Mouse (Mus musculus) heart, embryonic 15.5 days (tissue): Measurements from ENCODE around the gene Grm8. TPM values are rescaled to one million over a fixed set of nuclear protein-coding genes. Genes with fewer than 3 reads are reported as not detected.

Experiments used
- ATAC-seq: fragments of 200-750 bp; cut with Nextera tagmentation; replicated peaks from 2 replicates; pipeline ENCODE4 v1.8.0; 2017; ENCODE audit warnings: low read depth, moderate TSS enrichment; ENCODE audit not compliant: insufficient number of reproducible peaks, insufficient read depth, low FRiP score
- H3K27ac ChIP-seq: fragments of 300-500 bp; sonication (generic); 2 replicates; pipeline ENCODE4 v1.5.1; 2015; ENCODE audit warnings: mild to moderate bottlenecking, inconsistent platforms
- H3K27me3 ChIP-seq: fragments of 300-500 bp; sonication (generic); 2 replicates; pipeline ENCODE4 v1.6.1; 2015; ENCODE audit warnings: inconsistent platforms
- H3K36me3 ChIP-seq: fragments of 300-500 bp; sonication (generic); 2 replicates; pipeline ENCODE4 v1.6.1; 2015; ENCODE audit warnings: mild to moderate bottlenecking, inconsistent platforms
- H3K4me1 ChIP-seq: fragments of 300-500 bp; sonication (generic); replicated peaks from 2 replicates; pipeline ENCODE4 v1.6.1; 2015; ENCODE audit warnings: inconsistent platforms
- H3K4me2 ChIP-seq: fragments of 300-500 bp; sonication (generic); 2 replicates; pipeline ENCODE4 v1.6.1; 2015; ENCODE audit warnings: inconsistent platforms, mild to moderate bottlenecking, moderate library complexity
- H3K4me3 ChIP-seq: fragments of 300-500 bp; sonication (generic); 2 replicates; pipeline ENCODE4 v1.5.1; 2015; ENCODE audit warnings: mild to moderate bottlenecking, inconsistent platforms
- H3K9ac ChIP-seq: fragments of 300-500 bp; sonication (generic); 2 replicates; pipeline ENCODE4 v1.6.1; 2015; ENCODE audit warnings: mild to moderate bottlenecking, inconsistent platforms
- H3K9me3 ChIP-seq: fragments of 300-500 bp; sonication (generic); replicated peaks from 2 replicates; pipeline ENCODE4 v1.6.1; 2016; ENCODE audit warnings: inconsistent platforms
- WGBS: fragments of 180-500 bp; shearing (Covaris S2); methylation state at CpG from one replicate; pipeline ENCODE4 v1.1.7; 2015; ENCODE audit warnings: mixed read lengths; 5-methylcytosine and 5-hydroxymethylcytosine counted together
- polyA plus RNA-seq: library from polyadenylated mRNA; unstranded; fragments of >200 nt; fragmentation: Nextera tagmentation; extraction: Ambion mirVana; gene quantifications from 2 replicates; pipeline ENCODE4 v1.2.1, GENCODE M21; 2015

The Grm8 gene
- polyA plus RNA-seq, 1 experiment from 2014 or later: 0.08 TPM

DNA sequence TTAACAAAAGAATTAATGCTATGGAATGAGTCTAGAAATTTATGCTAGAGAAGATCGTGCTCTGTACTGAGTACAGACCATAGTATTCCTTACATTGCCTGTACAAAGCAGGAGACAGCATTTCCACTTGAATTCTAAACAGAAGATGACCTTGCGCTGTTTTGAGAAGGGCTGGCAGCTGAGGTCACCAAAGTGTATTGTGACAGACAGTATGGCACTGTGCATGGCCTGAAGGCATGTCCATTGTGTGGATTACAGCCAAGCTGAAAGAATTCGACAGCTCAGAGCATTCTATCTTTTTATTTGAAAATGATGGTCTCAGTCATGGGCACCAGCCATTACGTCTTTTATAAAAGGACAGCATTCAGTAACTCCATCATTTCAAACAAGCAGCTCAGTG lies 517.5 kb downstream of the Grm8 start:
- H3K36me3 ChIP-seq: no peaks in the 10 kb centered on the region
- ATAC-seq: no peak
- 75% methylated on average over 4 of the region's 4 CpGs for WGBS
- no peak overlapping the region for H3K9ac ChIP-seq
- H3K4me3 ChIP-seq: no peak overlapping the region
- H3K4me2 ChIP-seq: no peak overlapping the region
- H3K9me3 ChIP-seq: no peaks in the 10 kb centered on the region
- H3K27ac ChIP-seq: no peak overlapping the region
- no peaks in the 10 kb centered on the region for H3K4me1 ChIP-seq
- no peaks in the 10 kb centered on the region for H3K27me3 ChIP-seq

DNA sequence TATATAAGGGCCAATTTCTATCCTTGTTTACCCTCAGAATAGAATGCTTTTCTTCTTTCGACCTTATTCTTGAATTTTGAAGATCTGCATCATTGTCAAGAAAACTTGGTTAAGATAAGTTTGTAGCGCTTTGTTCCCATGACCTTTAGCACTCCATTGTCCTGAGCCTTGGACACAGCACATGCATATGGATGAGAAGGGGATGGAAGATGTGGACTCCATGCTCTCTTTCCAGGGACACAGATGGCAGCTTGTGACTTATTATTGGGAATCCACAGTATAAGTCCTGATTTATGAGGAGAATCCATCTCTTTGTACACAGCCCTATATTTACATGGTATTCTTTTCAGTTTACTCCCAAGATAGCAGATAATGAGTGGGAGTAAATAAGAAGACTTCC lies 554.5 kb downstream of the Grm8 start:
- no peak for ATAC-seq
- H3K9me3 ChIP-seq: no peaks in the 10 kb centered on the region
- no peaks in the 10 kb centered on the region for H3K27me3 ChIP-seq
- no peak overlapping the region for H3K9ac ChIP-seq
- 68% methylated on average over 2 of the region's 2 CpGs for WGBS
- H3K36me3 ChIP-seq: no peaks in the 10 kb centered on the region
- H3K4me2 ChIP-seq: no peak overlapping the region
- H3K4me3 ChIP-seq: no peak overlapping the region
- H3K27ac ChIP-seq: no peak overlapping the region
- no peaks in the 10 kb centered on the region for H3K4me1 ChIP-seq

- H3K9ac ChIP-seq: no peak overlapping the region
- H3K9me3 ChIP-seq: no peaks in the 10 kb centered on the region
- no peak overlapping the region for H3K4me3 ChIP-seq
- no peak overlapping the region for H3K4me2 ChIP-seq
- no peaks in the 10 kb centered on the region for H3K4me1 ChIP-seq
- 67% methylated on average over 6 of the region's 6 CpGs for WGBS
- ATAC-seq: no peak
- H3K27me3 ChIP-seq: no peaks in the 10 kb centered on the region
- no peaks in the 10 kb centered on the region for H3K36me3 ChIP-seq
- no peak overlapping the region for H3K27ac ChIP-seq
Measured at GRCm38 (mm10) chr6:27545516-27545915, 589.5 kb downstream of the Grm8 start.

DNA sequence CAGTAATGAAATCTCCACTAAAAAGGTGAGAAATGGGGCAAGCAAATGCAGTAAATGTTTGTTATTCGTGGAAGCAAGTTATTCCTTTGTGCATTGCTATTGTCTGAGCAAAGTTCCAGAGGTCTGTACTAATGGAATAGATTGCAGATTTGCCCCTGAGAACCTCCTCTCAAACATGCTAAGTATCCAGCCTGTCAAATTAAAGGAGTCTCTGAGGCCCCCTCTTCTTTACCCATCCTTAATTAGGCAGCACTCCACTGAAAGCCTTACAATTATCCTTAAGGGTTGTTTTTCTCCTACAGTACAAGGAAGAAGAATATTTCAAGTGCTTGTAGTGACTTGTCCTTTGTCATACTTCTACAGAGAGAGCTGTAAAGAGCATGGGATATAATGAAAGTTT lies 617.4 kb downstream of the Grm8 start:
- Histone ChIP-seq H3K36me3 (no peaks in the 10 kb centered on the region), H3K27me3 (no peaks in the 10 kb centered on the region), H3K4me1 (no peaks in the 10 kb centered on the region), H3K4me3 (no peak overlapping the region), H3K4me2 (no peak overlapping the region), H3K9me3 (no peaks in the 10 kb centered on the region), H3K27ac (no peak overlapping the region), H3K9ac (no peak overlapping the region)
- 57% methylated on average over 1 of the region's 1 CpGs for WGBS
- ATAC-seq: no peak

DNA sequence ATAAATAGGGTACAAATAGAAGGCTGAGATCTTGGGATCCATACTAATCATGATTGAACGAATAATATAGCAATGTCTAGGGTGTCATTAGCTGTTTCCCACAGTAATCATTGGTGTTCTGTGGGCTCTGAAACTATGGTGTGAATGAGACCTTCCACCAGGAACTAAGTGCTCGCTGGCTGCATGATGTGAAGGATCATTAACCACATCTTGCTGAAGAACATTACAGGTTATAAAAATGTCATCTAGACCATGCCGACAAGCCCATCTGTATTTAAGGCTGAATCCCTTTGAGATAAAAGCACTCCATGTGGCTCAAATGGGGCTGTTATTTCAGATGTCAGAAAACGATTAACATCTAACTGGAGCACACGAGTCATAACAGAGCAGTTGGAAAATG lies 674.0 kb downstream of the Grm8 start:
- Histone ChIP-seq H3K27ac (no peak overlapping the region), H3K9ac (no peak overlapping the region), H3K9me3 (no peaks in the 10 kb centered on the region), H3K36me3 (no peaks in the 10 kb centered on the region), H3K27me3 (no peaks in the 10 kb centered on the region), H3K4me2 (no peak overlapping the region), H3K4me3 (no peak overlapping the region), H3K4me1 (no peaks in the 10 kb centered on the region)
- 69% methylated on average over 5 of the region's 5 CpGs for WGBS
- ATAC-seq: no peak

- Histone ChIP-seq H3K4me1 (no peaks in the 10 kb centered on the region), H3K4me3 (no peak overlapping the region), H3K9me3 (no peaks in the 10 kb centered on the region), H3K9ac (no peak overlapping the region), H3K36me3 (no peaks in the 10 kb centered on the region), H3K27me3 (no peaks in the 10 kb centered on the region), H3K4me2 (no peak overlapping the region), H3K27ac (no peak overlapping the region)
- 73% methylated on average over 4 of the region's 4 CpGs for WGBS
- ATAC-seq: no peak
Measured at GRCm38 (mm10) chr6:27408473-27408872, 726.5 kb downstream of the Grm8 start.

- Histone ChIP-seq H3K27me3 (no peaks in the 10 kb centered on the region), H3K36me3 (no peaks in the 10 kb centered on the region), H3K9ac (no peak overlapping the region), H3K9me3 (no peaks in the 10 kb centered on the region), H3K4me1 (no peaks in the 10 kb centered on the region), H3K4me2 (no peak overlapping the region), H3K4me3 (no peak overlapping the region), H3K27ac (no peak overlapping the region)
- no peak for ATAC-seq
Measured at GRCm38 (mm10) chr6:27372416-27372815, 762.6 kb downstream of the Grm8 start.

GRCm38 (mm10) chr6:27371095-27371494 lies 763.9 kb downstream of the Grm8 start:
- 32% methylated on average over 2 of the region's 2 CpGs for WGBS
- Histone ChIP-seq H3K36me3 (no peaks in the 10 kb centered on the region), H3K4me1 (no peaks in the 10 kb centered on the region), H3K9ac (no peak overlapping the region), H3K4me3 (no peak overlapping the region), H3K27me3 (no peaks in the 10 kb centered on the region), H3K9me3 (no peaks in the 10 kb centered on the region), H3K27ac (no peak overlapping the region), H3K4me2 (no peak overlapping the region)
- no peak for ATAC-seq

- no peaks in the 10 kb centered on the region for H3K9me3 ChIP-seq
- H3K27ac ChIP-seq: no peak overlapping the region
- no peaks in the 10 kb centered on the region for H3K36me3 ChIP-seq
- no peaks in the 10 kb centered on the region for H3K27me3 ChIP-seq
- no peak overlapping the region for H3K4me2 ChIP-seq
- H3K4me1 ChIP-seq: no peaks in the 10 kb centered on the region
- no peak for ATAC-seq
- no peak overlapping the region for H3K9ac ChIP-seq
- no peak overlapping the region for H3K4me3 ChIP-seq
- WGBS: 78% methylated on average over 8 of the region's 8 CpGs
Measured at GRCm38 (mm10) chr6:27363775-27364174, 771.2 kb downstream of the Grm8 start.

GRCm38 (mm10) chr6:27360440-27360839 lies 774.5 kb downstream of the Grm8 start:
- no peaks in the 10 kb centered on the region for H3K36me3 ChIP-seq
- no peak for ATAC-seq
- H3K4me3 ChIP-seq: no peak overlapping the region
- H3K27ac ChIP-seq: no peak overlapping the region
- no peak overlapping the region for H3K4me2 ChIP-seq
- no peaks in the 10 kb centered on the region for H3K9me3 ChIP-seq
- no peaks in the 10 kb centered on the region for H3K4me1 ChIP-seq
- no peaks in the 10 kb centered on the region for H3K27me3 ChIP-seq
- H3K9ac ChIP-seq: no peak overlapping the region

- Histone ChIP-seq H3K4me2 (no peak overlapping the region), H3K9ac (no peak overlapping the region), H3K4me3 (no peak overlapping the region), H3K9me3 (no peaks in the 10 kb centered on the region), H3K27ac (no peak overlapping the region), H3K27me3 (no peaks in the 10 kb centered on the region), H3K4me1 (peaks cover 2% of the 10 kb centered on the region; the same call in 1 of the 2 replicates), H3K36me3 (no peaks in the 10 kb centered on the region)
- ATAC-seq: no peak
- WGBS: 29% methylated on average over 4 of the region's 4 CpGs
Measured at GRCm38 (mm10) chr6:27351147-27351546, 783.8 kb downstream of the Grm8 start.

DNA sequence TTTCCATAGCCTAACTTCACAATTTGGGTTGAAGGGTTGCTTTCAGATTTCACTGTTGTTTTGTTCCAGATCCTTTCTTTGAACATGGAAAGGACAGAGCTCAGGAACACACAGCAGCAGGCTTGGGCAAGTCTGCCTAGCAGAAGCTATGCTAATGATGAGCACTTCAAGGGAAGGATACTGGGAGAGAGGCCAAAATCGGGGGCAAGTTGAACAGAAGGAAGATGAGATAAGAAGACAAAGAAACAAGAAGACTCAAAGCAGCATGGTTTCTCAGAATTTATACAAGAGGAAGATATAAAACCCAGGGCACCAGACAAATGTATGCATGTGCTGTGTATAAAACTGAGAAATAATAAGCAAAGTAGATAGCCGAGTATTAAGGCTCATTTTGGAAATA lies 786.7 kb downstream of the Grm8 start:
- Histone ChIP-seq H3K9ac (no peak overlapping the region), H3K36me3 (no peaks in the 10 kb centered on the region), H3K4me2 (no peak overlapping the region), H3K9me3 (no peaks in the 10 kb centered on the region), H3K4me1 (peaks cover 2% of the 10 kb centered on the region; the same call in 1 of the 2 replicates), H3K27ac (no peak overlapping the region), H3K4me3 (no peak overlapping the region), H3K27me3 (no peaks in the 10 kb centered on the region)
- no peak for ATAC-seq
- WGBS: 53% methylated on average over 2 of the region's 2 CpGs

GRCm38 (mm10) chr6:27346311-27346710 lies 788.7 kb downstream of the Grm8 start:
- Histone ChIP-seq H3K4me3 (no peak overlapping the region), H3K27me3 (no peaks in the 10 kb centered on the region), H3K4me1 (peaks cover 2% of the 10 kb centered on the region; the same call in 1 of the 2 replicates), H3K27ac (no peak overlapping the region), H3K4me2 (no peak overlapping the region), H3K9ac (no peak overlapping the region), H3K9me3 (no peaks in the 10 kb centered on the region), H3K36me3 (no peaks in the 10 kb centered on the region)
- 53% methylated on average over 1 of the region's 1 CpGs for WGBS
- no peak for ATAC-seq
